Mouse (Mus musculus) erythroblast, embryonic 14.5 days (primary cell): Measurements from ENCODE around the gene Gm10134.

Source experiments
- GATA1 ChIP-seq: IDR thresholded peaks from 2 replicates; pipeline ENCODE4 v1.6.1; 2012; ENCODE audit warnings: low read length, inconsistent platforms, mixed read lengths
- TAL1 ChIP-seq: IDR thresholded peaks from 3 replicates; pipeline ENCODE4 v1.6.1; 2012; ENCODE audit warnings: low read length, inconsistent platforms, mixed read lengths

DNA sequence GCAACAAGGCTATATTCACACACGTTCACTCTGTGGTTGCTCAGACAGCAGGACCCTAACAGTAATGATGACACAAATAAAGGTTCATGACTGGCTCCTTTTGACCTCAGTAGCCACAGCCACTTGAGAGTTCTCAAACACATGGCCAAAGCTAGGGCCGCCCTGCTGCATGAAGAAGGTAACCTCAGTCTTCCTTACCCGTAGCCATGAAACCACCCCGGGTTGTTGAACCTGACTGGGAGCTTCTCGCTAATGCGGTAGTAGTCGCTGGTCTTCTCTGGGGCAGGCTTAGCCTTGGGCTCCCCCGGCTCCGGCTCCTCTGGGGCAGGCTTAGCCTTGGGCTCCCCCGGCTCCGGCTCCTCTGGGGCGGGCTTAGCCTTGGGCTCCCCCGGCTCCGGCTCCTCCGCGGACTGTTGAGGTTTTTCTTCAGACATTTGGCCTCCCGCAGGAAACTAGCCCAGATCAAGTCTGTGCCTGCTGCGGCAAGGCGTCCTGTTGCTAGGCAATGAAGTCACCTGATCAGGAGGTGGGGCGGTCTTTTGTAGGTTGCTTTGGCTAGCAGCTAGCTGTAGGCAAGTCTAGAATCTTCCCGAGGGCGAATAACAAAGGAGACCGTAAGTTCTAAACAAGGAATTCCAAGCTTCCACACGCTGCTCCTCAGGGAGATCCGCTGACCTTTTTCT is 39.9 kb upstream of the Gm10134 start, which contains the start of gene 1700007K13Rik:
- TF ChIP-seq GATA1 (no peak), TAL1 (no peak)
